Mouse (Mus musculus): Measurements from ENCODE around the gene Abcc10. TPM values are rescaled to one million over a fixed set of nuclear protein-coding genes. Genes with fewer than 3 reads are reported as not detected.
A peak's percentile ranks its signal among the peaks of the same experiment; 100 is the strongest.

Abcc10 gene
- total RNA-seq, 2 experiments from 2014 or later = 2.2 to 2.5 TPM

GRCm38 (mm10) chr17:46266986-46267385 is 61.2 kb downstream of the Abcc10 start:
- intact Hi-C loops (cut with DNase I) = loop anchor here (1.0 to 5.0 kb wide), 3 partner anchors 16 to 115 kb away; partner anchors contain the start of genes Tjap1 and Zfp318
- no peak for DNase-seq

- intact Hi-C loops (cut with DNase I) = loop anchor here (1.0 to 5.0 kb wide), 3 partner anchors 17 to 116 kb away; partner anchors contain the start of genes Tjap1 and Zfp318
- peak; percentile 77 to 80 for DNase-seq
Measured at GRCm38 (mm10) chr17:46265918-46266618, 62.1 kb downstream of the Abcc10 start.

GRCm38 (mm10) chr17:46265502-46265901 is 62.6 kb downstream of the Abcc10 start:
- no peak for DNase-seq
- intact Hi-C loops (cut with DNase I) = loop anchor here (5.0 kb wide), 1 partner anchor 117 kb away; the partner anchor contains the start of gene Zfp318

- no peak for DNase-seq
- intact Hi-C loops (cut with DNase I) = no loop called here
Measured at GRCm38 (mm10) chr17:46262201-46262694, 65.9 kb downstream of the Abcc10 start.

GRCm38 (mm10) chr17:46259675-46260074 is 68.5 kb downstream of the Abcc10 start:
- intact Hi-C loops (cut with DNase I) = no loop called here
- no peak for DNase-seq

GRCm38 (mm10) chr17:46258279-46259053 is 69.7 kb downstream of the Abcc10 start:
- intact Hi-C loops (cut with DNase I) = no loop called here
- DNase-seq = no peak

GRCm38 (mm10) chr17:46255147-46255546 is 73.0 kb downstream of the Abcc10 start:
- intact Hi-C loops (cut with DNase I) = no loop called here

GRCm38 (mm10) chr17:46254106-46254505 is 74.0 kb downstream of the Abcc10 start:
- DNase-seq = no peak
- intact Hi-C loops (cut with DNase I) = no loop called here

More at GRCm38 (mm10) chr17:46255147-46255546, 73.0 kb downstream of the Abcc10 start:
- DNase-seq = no peak

GRCm38 (mm10) chr17:46253452-46254084 is 74.6 kb downstream of the Abcc10 start, which contains the start of gene Lrrc73:
TSS of gene Lrrc73 (plus strand) at chr17:46253531.
- intact Hi-C loops (cut with DNase I) = no loop called here
- peak; percentile 88 for DNase-seq

Other genes starting within 250 kb of the Abcc10 start
- 10 to 100 TPM; 78.0 to 84.1 TPM for gene Mrps18a, start 217.4 kb downstream of the Abcc10 start, total RNA-seq (2021)
- gene Rsph9, start 184.1 kb downstream of the Abcc10 start, total RNA-seq (2021) = under 1 TPM; 0.28 to 0.54 TPM
- 10 to 100 TPM; 17.1 to 19.8 TPM for gene Mad2l1bp, start 174.8 kb downstream of the Abcc10 start, total RNA-seq (2021)
- gene Gtpbp2, start 167.3 kb downstream of the Abcc10 start, total RNA-seq (2021) = 10 to 100 TPM; 51.3 to 55.1 TPM
- 10 to 100 TPM; 11.4 to 12.5 TPM for gene Polh, start 125.7 kb downstream of the Abcc10 start, total RNA-seq (2021)
- 1 to 10 TPM; 9.3 to 9.9 TPM for gene Xpo5, start 125.6 kb downstream of the Abcc10 start, total RNA-seq (2021)
- gene Polr1c, start 80.3 kb downstream of the Abcc10 start, total RNA-seq (2021) = 10 to 100 TPM; 11.8 to 13.5 TPM
- 10 to 100 TPM; 48.7 to 58.4 TPM for gene Yipf3, start 80.3 kb downstream of the Abcc10 start, total RNA-seq (2021)
- under 1 TPM; 0.23 to 0.39 TPM for gene Lrrc73, start 74.8 kb downstream of the Abcc10 start, total RNA-seq (2021)
- gene Tjap1, start 45.3 kb downstream of the Abcc10 start, total RNA-seq (2021) = 10 to 100 TPM; 35.4 to 43.6 TPM
- under 1 TPM in 1 of 2 experiments, not detected in 1; 0.49 TPM for gene Dlk2, start 30.9 kb downstream of the Abcc10 start, total RNA-seq (2021)
- gene Zfp318, start 55.4 kb upstream of the Abcc10 start, total RNA-seq (2021) = 10 to 100 TPM; 10.2 to 11.6 TPM
- under 1 TPM; 0.38 to 0.39 TPM for gene Crip3, start 100.6 kb upstream of the Abcc10 start, total RNA-seq (2021)
- not detected for gene Slc22a7, start 110.1 kb upstream of the Abcc10 start, total RNA-seq (2021)
- under 1 TPM; 0.36 to 0.39 TPM for gene Ttbk1, start 159.3 kb upstream of the Abcc10 start, total RNA-seq (2021)
- 1 to 10 TPM; 4.9 to 6.7 TPM for gene Dnph1, start 168.4 kb upstream of the Abcc10 start, total RNA-seq (2021)
- gene Cul9, start 218.0 kb upstream of the Abcc10 start, total RNA-seq (2021) = 10 to 100 TPM; 11.2 to 11.4 TPM
- 10 to 100 TPM; 70.4 to 74.9 TPM for gene Srf, start 227.8 kb upstream of the Abcc10 start, total RNA-seq (2021)